Mouse (Mus musculus) kidney, adult 2 months (tissue): ENCODE measurements around the gene Plppr5. TPM values are rescaled to one million over a fixed set of nuclear protein-coding genes. Genes with fewer than 3 reads are reported as not detected.

ENCODE experiments used
- DNase-seq: peaks from one replicate; pipeline ENCODE4 v3.0.0; 2021
- H3K27ac ChIP-seq: fragments of 200-500 bp; 2 replicates; pipeline ENCODE4 v1.5.1; 2012; ENCODE audit warnings: low read depth, low read length, control low read depth, inconsistent platforms; ENCODE audit not compliant: insufficient read depth
- H3K27me3 ChIP-seq: fragments of 200-500 bp; replicated peaks from 2 replicates; pipeline ENCODE4 v1.6.1; 2012; ENCODE audit warnings: mild to moderate bottlenecking, moderate library complexity, low read length, inconsistent platforms; ENCODE audit not compliant: control insufficient read depth, insufficient read depth
- H3K36me3 ChIP-seq: fragments of 200-500 bp; 2 replicates; pipeline ENCODE4 v1.6.1; 2012; ENCODE audit warnings: mild to moderate bottlenecking, moderate library complexity, low read length, inconsistent platforms; ENCODE audit not compliant: control insufficient read depth, insufficient read depth
- H3K4me1 ChIP-seq: fragments of 200-500 bp; 2 replicates; pipeline ENCODE4 v1.6.1; 2011; ENCODE audit warnings: low read length; ENCODE audit not compliant: control insufficient read depth, insufficient read depth
- H3K4me3 ChIP-seq: fragments of 200-500 bp; 2 replicates; pipeline ENCODE4 v1.5.1; 2011; ENCODE audit warnings: mild to moderate bottlenecking, low read depth, low read length, control low read depth; ENCODE audit not compliant: insufficient read depth
- CTCF ChIP-seq: fragments of 200-500 bp; conservative IDR thresholded peaks from 2 replicates; pipeline ENCODE4 v1.5.1; 2011; ENCODE audit warnings: low read depth, mild to moderate bottlenecking, control low read depth, low read length, moderate library complexity, mixed read lengths; ENCODE audit not compliant: insufficient read depth, insufficient read length
- POLR2A ChIP-seq: fragments of 200-500 bp; IDR thresholded peaks from one replicate; pipeline ENCODE4 v1.6.1; 2011; ENCODE audit warnings: low read depth, low read length, control low read depth
- WGBS: fragments of 180-500 bp; shearing (Covaris S2); methylation state at CpG from one replicate; pipeline ENCODE4 v1.1.7; 2018; 5-methylcytosine and 5-hydroxymethylcytosine counted together
- polyA plus RNA-seq: library from polyadenylated mRNA; depleted of rRNA; stranded (reverse); fragments of >200 nt; gene quantifications from 2 replicates; pipeline ENCODE4 v1.2.3, GENCODE M21; 2012; rRNA removed

Gene Plppr5
- polyA plus RNA-seq, 1 experiment = 0.05 TPM

DNA sequence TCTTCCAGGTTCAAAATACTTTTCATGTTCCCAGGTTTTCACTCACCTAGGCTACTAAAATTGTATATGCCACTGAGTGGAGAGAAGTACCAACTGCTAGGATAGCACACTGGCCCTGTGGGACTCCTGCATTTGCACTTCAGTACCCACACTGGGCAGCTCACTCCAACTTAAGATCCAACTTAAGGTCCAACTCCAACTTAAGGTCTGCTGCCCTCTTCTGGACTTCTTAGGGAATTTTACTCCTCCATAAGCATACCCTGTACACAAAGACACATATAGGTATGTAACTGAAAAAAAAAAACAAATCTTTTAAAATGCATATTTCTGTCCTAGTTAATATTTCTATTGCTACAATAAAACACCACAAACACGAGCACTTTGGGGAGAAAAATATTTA, 153.5 kb downstream of the Plppr5 start:
- Histone ChIP-seq H3K27ac (no peak overlapping the region), H3K4me3 (no peak overlapping the region), H3K27me3 (no peaks in the 10 kb centered on the region), H3K4me1 (no peaks in the 10 kb centered on the region), H3K36me3 (no peaks in the 10 kb centered on the region)
- no peak for DNase-seq
- no peak for TF ChIP-seq POLR2A
- no peak for TF ChIP-seq CTCF
- 31% methylated on average over 1 of the region's 1 CpGs for WGBS

GRCm38 (mm10) chr3:117729121-117730072, 154.8 kb downstream of the Plppr5 start:
- no peak for TF ChIP-seq POLR2A
- no peak for TF ChIP-seq CTCF
- no peaks in the 10 kb centered on the region for H3K4me1 ChIP-seq
- no peak overlapping the region for H3K27ac ChIP-seq
- H3K36me3 ChIP-seq = no peaks in the 10 kb centered on the region
- H3K4me3 ChIP-seq = no peak overlapping the region
- no peaks in the 10 kb centered on the region for H3K27me3 ChIP-seq
- no peak for DNase-seq
- 71% methylated on average over 9 of the region's 9 CpGs for WGBS

GRCm38 (mm10) chr3:117731545-117731944, 156.9 kb downstream of the Plppr5 start:
- 74% methylated on average over 3 of the region's 3 CpGs for WGBS
- no peaks in the 10 kb centered on the region for H3K27me3 ChIP-seq
- no peak for DNase-seq
- H3K4me3 ChIP-seq = no peak overlapping the region
- no peaks in the 10 kb centered on the region for H3K36me3 ChIP-seq
- H3K4me1 ChIP-seq = no peaks in the 10 kb centered on the region
- no peak overlapping the region for H3K27ac ChIP-seq
- TF ChIP-seq POLR2A (no peak), CTCF (no peak)

GRCm38 (mm10) chr3:117732661-117733060, 158.0 kb downstream of the Plppr5 start:
- Histone ChIP-seq H3K4me3 (no peak overlapping the region), H3K4me1 (no peaks in the 10 kb centered on the region), H3K36me3 (no peaks in the 10 kb centered on the region), H3K27ac (no peak overlapping the region), H3K27me3 (no peaks in the 10 kb centered on the region)
- no peak for DNase-seq
- WGBS = 77% methylated on average over 4 of the region's 4 CpGs
- TF ChIP-seq CTCF (no peak), POLR2A (no peak)

Other genes starting within 250 kb of the Plppr5 start
- 3.3 and 5.8 TPM in 2 replicates for gene Plppr4, start 214.0 kb upstream of the Plppr5 start, polyA plus RNA-seq